Comparison of ENCODE assay signal across 8 mouse cellular contexts in genomic region chr5:119672348-119672983, GRCm38 (mm10). TPM values are rescaled to one million over a fixed set of nuclear protein-coding genes. Genes with fewer than 3 reads are reported as not detected.
DNase-seq lines count a peak whose midpoint lies in the region; ATAC-seq and TF ChIP-seq lines count a peak whose summit lies in the region.

No protein-coding gene starts in this region.

- WGBS in liver, embryonic 11.5 days = 3% methylated on average over 19 of the region's 19 CpGs
- 6% methylated on average over 19 of the region's 19 CpGs for WGBS in stomach, embryonic 16.5 days

- no peaks in the 10 kb centered on the region for H3K36me3 ChIP-seq in testis, adult 2 months (ENCODE audit: control insufficient read depth, insufficient read depth, low read length)
- no peaks in the 10 kb centered on the region for H3K36me3 ChIP-seq in liver, embryonic 11.5 days (ENCODE audit: control insufficient read depth, insufficient read depth, low read length)
- H3K36me3 ChIP-seq in stomach, embryonic 16.5 days (ENCODE audit: control insufficient read depth, insufficient read depth, low read length) = no peaks in the 10 kb centered on the region

- no peak overlapping the region; the same call in 1 of the 2 replicates for H3K27ac ChIP-seq in testis, adult 2 months (ENCODE audit: control insufficient read depth, insufficient read depth, low read depth, low read length)
- peak overlapping the region; percentile 88; the same call in 1 of the 2 replicates for H3K27ac ChIP-seq in liver, embryonic 11.5 days (ENCODE audit: low read depth, low read length)
- peak overlapping the region; percentile 94 for H3K27ac ChIP-seq in stomach, embryonic 16.5 days (ENCODE audit: low read length)

- no peaks in the 10 kb centered on the region; the same call in none of the 2 replicates for H3K27me3 ChIP-seq in testis, adult 2 months (ENCODE audit: control insufficient read depth, insufficient read depth, low read length)
- peaks cover 93% of the 10 kb centered on the region for H3K27me3 ChIP-seq in liver, embryonic 11.5 days (replicated peaks; ENCODE audit: control insufficient read depth, insufficient read depth, low read length)
- H3K27me3 ChIP-seq in stomach, embryonic 16.5 days (ENCODE audit: control insufficient read depth, insufficient read depth, low read length) = peaks cover 54% of the 10 kb centered on the region

- H3K9me3 ChIP-seq in liver, embryonic 11.5 days (ENCODE audit: control insufficient read depth, low read length) = no peaks in the 10 kb centered on the region
- no peaks in the 10 kb centered on the region for H3K9me3 ChIP-seq in stomach, embryonic 16.5 days (replicated peaks; ENCODE audit: control insufficient read depth, low read length)

- H3K4me2 ChIP-seq in liver, embryonic 11.5 days = peak overlapping the region; percentile 71
- H3K4me2 ChIP-seq in stomach, embryonic 16.5 days (ENCODE audit: low read depth, low read length) = peak overlapping the region; percentile 88

- TF ChIP-seq CTCF in testis, adult 2 months (IDR thresholded peaks at IDR 0.05; ENCODE audit: control insufficient read depth, insufficient read depth, insufficient replicate concordance, low read depth, low read length) = no peak

- ATAC-seq in liver, embryonic 11.5 days (replicated peaks; ENCODE audit: low FRiP score) = no peak
- no peak for ATAC-seq in stomach, embryonic 16.5 days (ENCODE audit: insufficient read depth, low FRiP score)

- H3K4me1 ChIP-seq in testis, adult 2 months (ENCODE audit: control insufficient read depth, insufficient read depth, low read length) = peaks cover 16% of the 10 kb centered on the region
- H3K4me1 ChIP-seq in liver, embryonic 11.5 days (replicated peaks; ENCODE audit: control insufficient read depth, insufficient read depth, low read length) = peaks cover 10% of the 10 kb centered on the region
- peaks cover 10% of the 10 kb centered on the region for H3K4me1 ChIP-seq in stomach, embryonic 16.5 days (ENCODE audit: control insufficient read depth, insufficient read depth, low read length)

- no peak for TF ChIP-seq POLR2A in testis, adult 2 months (IDR thresholded peaks at IDR 0.05; ENCODE audit: control insufficient read depth, low read depth, low read length)

- H3K4me3 ChIP-seq in testis, adult 2 months (ENCODE audit: control insufficient read depth, low read depth, low read length) = peak overlapping the region; percentile 53
- peak overlapping the region; percentile 55 for H3K4me3 ChIP-seq in liver, embryonic 11.5 days (ENCODE audit: low read depth, low read length)
- peak overlapping the region; percentile 58 for H3K4me3 ChIP-seq in stomach, embryonic 16.5 days (replicated peaks; ENCODE audit: low read length)

- H3K9ac ChIP-seq in liver, embryonic 11.5 days (ENCODE audit: low read depth, low read length) = peak overlapping the region; percentile 62
- peak overlapping the region; percentile 76 for H3K9ac ChIP-seq in stomach, embryonic 16.5 days (ENCODE audit: low read length)

- peak; percentile 42 for DNase-seq in embryo, embryonic 11 days
- no peak for DNase-seq in embryo, embryonic 10 days (ENCODE audit: low spot score)
- no peak for DNase-seq in testis, postnatal 14 days (ENCODE audit: low spot score)
- no peak for DNase-seq in liver, embryonic 11.5 days (ENCODE audit: low spot score)
- DNase-seq in thymus, postnatal 4 days = no peak
- no peak for DNase-seq in gastrocnemius, postnatal 4 days (ENCODE audit: low spot score in 2 of 2)

RNA-seq across cellular contexts. Expression of gene Tbx3, which starts 2.0 kb away (rescaled TPM):
- 0.52 and 1.7 TPM in 2 replicates for polyA plus RNA-seq in testis, adult 2 months (2012; rRNA removed)
- 23.3 and 25.9 TPM in 2 replicates for polyA plus RNA-seq in liver, embryonic 11.5 days (2014; fragmentation: Nextera tagmentation; extraction: Ambion mirVana)
- 15.8 and 16.5 TPM in 2 replicates for polyA plus RNA-seq in stomach, embryonic 16.5 days (2015; fragmentation: Nextera tagmentation; extraction: Ambion mirVana)
- 10 to 100 TPM; 12.8 to 14.5 TPM for total RNA-seq in gastrocnemius, postnatal 4 days (2021)
